Mouse (Mus musculus) testis, adult 2 months (tissue): ENCODE measurements around the gene Kat2b.

ENCODE experiments used
- CTCF ChIP-seq: fragments of 200-500 bp; IDR thresholded peaks from 2 replicates; pipeline ENCODE4 v1.5.1; 2012; ENCODE audit warnings: low read depth, mild to moderate bottlenecking, inconsistent platforms, low read length, moderate library complexity; ENCODE audit not compliant: control insufficient read depth, insufficient read depth, insufficient replicate concordance
- POLR2A ChIP-seq: fragments of 200-500 bp; IDR thresholded peaks from 2 replicates; pipeline ENCODE4 v1.6.1; 2012; ENCODE audit warnings: low read depth, mild to moderate bottlenecking, inconsistent platforms, low read length, moderate library complexity; ENCODE audit not compliant: control insufficient read depth

DNA sequence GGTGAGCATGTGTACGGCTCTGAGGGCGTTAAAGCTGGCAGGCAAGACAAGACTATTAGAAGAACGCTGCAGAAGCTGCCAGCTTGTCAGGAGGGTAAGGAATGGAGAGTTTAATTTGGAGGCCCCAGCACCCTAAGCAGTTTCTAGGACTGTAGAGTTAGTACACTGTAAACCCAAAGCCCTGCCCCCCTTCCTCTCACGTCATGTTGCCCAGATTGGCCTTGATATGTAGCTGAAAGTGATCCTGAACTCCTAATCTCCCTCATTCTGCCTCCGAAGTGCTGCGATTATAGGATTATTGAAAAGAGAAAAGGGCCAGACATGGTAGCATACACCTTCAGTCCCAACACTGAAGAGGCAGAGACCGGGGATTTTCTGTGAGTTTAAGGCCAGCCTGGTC, 16.1 kb downstream of the Kat2b start:
- TF ChIP-seq CTCF (no peak), POLR2A (no peak)
